Mouse (Mus musculus): ENCODE measurements around the gene Iqsec3.
A peak's percentile ranks its signal among the peaks of the same experiment; 100 is the strongest.

Gene Iqsec3

DNA sequence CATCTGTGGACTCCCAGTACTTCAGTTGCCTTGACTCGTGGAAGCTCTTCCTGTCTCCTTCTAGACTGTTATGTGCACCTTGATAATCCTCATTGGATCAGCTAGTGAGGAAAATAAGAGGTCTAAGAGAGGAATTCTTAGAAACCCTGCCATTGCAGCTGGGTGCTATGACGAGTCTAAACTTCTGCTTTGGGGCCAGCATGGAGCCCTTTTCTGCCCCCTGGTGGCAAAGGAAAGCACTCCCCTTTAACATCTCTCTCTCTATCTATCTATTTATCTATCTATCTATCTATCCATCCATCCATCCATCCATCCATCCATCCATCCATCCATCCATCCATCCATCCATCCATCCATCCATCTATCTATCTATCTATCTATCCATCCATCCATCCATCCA lies 106.9 kb downstream of the Iqsec3 start:
- DNase-seq (ENCODE audit: low read depth, low spot score) = peak; percentile 9

DNA sequence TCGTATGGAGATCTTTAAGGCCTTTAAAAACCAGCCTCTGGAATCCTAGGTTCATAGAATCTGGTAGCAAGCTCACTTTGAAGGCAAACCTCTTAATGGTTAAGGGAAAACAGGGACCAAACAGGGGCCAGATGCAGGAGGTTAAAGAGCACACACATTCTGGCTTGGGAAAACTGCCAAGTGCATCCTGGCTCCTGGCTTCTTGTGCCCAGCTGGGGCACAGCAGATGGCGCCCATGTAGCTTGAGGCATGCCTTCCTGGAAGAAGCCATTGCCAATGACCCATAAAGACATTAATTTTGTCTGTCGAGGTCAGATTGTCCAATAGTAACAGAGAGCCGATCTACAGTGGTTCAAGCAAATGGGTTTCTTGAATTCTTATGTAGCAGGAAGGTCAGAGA lies 109.5 kb downstream of the Iqsec3 start:
- DNase-seq (ENCODE audit: low read depth, low spot score) = no peak

DNA sequence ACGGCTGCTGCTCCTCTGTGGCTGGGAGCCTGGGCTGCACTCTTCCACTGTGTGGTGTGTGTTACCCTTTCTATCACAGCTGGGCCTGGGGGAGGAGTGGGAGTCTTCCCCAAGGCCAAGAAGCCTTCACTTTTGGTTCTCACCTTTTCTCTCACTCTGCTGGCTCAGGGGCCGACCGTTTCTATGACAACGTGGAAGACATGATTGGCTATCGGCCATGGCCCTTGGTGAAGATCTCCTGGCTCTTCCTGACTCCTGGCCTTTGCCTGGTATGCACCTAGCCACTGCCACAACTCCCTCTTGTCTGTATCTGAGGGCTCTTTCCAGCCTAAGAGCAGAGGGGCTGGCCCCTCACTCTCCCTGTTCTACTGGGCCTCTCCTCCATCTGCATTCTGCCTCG lies 110.4 kb downstream of the Iqsec3 start:
- no peak for DNase-seq (ENCODE audit: low read depth, low spot score)

DNA sequence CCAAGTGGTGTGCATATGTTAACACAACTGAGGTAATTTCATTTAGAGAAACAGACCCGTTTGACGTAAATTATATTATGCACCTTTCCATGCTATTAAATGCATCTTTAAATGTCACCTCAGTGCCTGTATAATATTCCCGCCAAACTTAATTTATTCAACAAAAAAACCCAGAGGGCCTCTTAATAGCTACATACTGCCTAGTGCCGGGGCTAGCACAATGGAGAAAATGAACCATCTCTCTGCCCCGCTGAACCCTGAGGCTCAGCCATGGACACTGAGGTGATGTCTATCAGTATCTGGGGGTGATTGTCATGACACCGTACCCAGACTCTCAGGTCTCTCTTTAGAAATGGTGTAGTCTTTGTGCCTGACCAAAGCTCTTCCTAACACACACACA lies 116.2 kb downstream of the Iqsec3 start:
- DNase-seq (ENCODE audit: low read depth, low spot score) = no peak

DNA sequence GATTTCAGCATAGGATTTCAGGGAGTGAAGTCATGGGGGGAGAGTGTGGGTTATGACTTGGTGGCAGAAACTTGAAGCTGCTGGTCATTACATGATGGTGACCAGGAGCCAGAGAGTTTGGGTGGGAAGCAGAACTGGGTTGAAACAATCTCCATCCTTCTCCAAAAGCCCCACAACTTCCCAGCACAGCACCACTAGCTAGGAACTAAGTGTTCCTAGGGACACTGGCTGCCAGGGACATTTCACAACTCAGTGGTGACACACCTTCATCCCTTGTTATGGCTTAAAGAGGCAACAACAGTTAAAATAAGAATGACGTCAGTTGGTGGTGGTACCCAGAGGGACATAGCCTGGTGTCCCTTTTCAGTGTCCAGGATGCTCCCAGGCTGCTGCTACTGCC lies 117.4 kb downstream of the Iqsec3 start:
- no peak for DNase-seq (ENCODE audit: low read depth, low spot score)

DNA sequence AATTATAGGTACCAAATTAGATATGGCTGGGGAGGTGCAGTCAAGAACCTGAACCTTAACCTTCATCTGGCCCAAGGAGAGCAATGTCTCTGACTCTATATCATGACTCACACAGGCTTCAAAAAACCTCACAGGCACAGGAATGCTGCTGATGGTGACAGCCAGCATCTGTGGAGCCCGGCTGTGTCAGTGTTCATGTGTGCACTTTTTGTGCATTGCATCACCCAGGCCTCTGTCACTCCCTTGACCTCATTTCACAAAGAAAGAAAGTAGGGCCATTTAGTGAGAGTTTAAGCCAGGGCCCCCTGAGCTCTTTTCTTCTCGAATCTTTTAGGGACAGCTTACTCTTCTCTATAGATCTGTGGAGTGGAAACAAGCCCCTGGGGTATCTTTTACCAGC lies 121.2 kb downstream of the Iqsec3 start:
- DNase-seq (ENCODE audit: low read depth, low spot score) = no peak

DNA sequence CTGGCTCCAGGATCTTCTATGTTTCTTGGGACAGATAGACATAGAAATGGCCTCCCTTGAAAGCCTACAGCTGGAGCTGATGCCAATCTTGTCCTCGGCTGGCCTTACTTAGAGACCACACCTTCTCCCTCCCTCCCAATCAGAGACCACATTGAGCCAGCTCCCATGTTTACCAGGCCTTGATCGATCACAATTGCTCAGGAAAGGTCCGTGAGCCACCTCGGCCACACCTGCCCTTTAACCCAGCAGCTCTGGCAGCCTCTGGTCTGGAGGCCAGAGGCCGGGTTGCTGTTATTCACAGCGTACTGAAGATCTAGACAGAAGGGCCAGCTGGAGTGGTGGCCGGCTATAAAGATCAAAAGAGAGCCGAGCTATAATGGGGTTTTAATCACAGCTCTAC lies 127.0 kb downstream of the Iqsec3 start:
- DNase-seq (ENCODE audit: low read depth, low spot score) = no peak

DNA sequence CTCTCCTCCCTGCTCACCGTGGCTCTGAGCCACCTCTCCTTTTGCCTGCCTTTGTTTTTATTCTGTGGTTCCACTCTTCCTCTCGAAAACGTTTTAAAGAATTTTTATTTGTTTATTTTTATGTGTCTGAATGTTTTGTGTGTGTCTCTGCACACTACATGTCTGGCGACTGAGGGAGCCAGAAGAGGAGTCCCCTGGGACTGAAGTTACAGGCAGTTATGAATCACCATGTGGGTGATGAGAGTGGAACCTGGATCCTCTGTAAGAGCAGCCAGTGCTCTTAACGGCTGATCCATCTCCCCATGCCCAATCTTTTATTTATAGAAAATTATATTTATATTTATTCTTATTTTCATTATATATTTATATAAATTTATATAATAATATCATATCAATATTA lies 129.1 kb downstream of the Iqsec3 start:
- DNase-seq (ENCODE audit: low read depth, low spot score) = no peak

DNA sequence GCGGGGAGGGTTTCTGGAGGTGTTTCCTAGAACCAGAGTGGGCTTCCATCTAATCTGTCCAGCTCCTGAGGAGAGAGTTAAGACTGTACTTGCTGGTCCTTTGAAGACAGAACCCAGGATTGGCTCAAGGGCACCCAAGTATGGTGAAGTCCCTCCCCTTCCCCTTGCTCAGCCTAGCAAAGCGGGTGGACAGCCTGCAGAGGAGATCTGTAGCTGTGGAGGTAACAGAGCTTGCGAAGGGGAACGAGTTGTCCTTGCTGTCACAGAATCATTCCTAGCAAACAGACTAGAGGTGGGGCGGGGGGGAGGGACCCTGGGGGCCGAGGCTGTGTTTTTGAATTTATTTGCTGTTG lies 129.7 kb downstream of the Iqsec3 start:
- no peak for DNase-seq (ENCODE audit: low read depth, low spot score)

DNA sequence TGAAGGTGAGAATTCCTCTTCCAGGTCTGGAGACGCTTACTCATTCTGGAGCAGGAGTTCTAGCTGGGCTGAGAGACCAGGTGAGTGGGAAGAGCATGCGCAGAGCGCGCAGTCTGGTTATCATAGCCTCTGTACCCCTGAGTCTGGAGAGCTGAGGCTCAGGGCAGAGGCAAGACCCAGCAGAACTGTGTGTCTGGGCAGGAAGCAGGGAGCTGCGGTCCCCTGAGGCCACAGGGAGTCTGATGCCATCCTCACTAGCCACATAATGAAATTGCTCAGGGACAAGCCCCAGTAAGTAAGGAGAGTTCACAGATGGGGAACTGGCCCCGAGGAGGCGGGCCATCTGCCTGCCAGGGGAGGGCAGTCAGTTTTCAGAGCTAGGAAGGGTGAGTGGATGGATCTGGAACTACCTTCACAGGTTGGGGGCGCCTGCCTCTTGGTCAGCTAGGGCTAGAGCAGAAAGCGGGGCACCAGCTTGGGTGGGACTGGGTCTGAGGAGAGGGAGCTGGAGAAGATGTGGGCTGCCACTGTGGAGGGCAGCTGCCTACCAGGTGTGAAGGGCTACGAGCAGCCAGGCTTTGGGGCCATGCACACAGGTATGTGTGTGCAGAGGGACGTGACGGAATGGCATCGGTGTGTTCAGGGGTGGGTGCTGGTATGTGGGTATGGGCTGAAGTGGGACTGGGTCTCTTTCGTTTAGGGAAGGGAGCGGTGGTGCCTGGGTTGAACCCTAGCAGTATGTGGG lies 130.3 kb downstream of the Iqsec3 start, which contains the start of gene Slc6a12:
Slc6a12 (plus strand) TSS at position 51 of the 745 bp plus-strand sequence.
- DNase-seq (ENCODE audit: low read depth, low spot score) = no peak

DNA sequence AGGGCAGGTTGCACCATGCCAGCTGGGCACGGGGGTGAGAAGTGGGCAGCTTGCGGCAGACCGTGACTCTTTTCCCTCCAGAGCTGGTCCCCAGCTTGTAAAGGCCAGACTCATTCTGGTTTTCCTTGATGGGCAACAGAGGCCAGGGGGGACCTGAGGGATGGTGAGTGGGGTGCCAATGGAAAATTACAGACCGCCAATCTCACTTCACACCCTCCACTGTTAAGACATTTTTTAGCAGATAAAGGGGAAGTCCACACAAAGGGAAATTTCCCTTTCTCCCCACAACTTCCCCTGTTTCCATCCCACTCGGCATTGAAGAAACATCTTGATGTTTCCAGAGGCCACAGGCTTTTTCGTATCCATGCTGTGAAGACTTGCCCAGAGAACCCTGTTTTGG lies 131.8 kb downstream of the Iqsec3 start:
- no peak for DNase-seq (ENCODE audit: low read depth, low spot score)

DNA sequence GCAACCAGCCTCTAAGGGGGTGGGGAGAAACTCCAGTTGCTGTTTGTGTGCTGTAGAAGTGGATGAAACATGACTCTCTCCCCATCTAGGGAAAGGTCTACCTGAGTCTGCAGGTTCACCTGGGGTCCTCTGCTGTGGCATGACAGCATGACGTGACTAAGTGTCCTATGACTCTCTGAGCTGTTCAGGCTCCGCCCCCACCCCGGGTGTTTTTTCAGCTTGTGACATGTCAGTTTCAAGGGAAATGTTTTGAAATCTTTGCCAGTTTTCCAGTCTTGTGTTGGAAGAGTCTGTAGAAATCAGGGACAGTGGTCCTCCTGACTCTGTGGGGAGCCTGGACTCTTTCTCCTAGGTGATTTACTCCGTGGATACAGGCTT lies 135.0 kb downstream of the Iqsec3 start:
- no peak for DNase-seq (ENCODE audit: low read depth, low spot score)

DNA sequence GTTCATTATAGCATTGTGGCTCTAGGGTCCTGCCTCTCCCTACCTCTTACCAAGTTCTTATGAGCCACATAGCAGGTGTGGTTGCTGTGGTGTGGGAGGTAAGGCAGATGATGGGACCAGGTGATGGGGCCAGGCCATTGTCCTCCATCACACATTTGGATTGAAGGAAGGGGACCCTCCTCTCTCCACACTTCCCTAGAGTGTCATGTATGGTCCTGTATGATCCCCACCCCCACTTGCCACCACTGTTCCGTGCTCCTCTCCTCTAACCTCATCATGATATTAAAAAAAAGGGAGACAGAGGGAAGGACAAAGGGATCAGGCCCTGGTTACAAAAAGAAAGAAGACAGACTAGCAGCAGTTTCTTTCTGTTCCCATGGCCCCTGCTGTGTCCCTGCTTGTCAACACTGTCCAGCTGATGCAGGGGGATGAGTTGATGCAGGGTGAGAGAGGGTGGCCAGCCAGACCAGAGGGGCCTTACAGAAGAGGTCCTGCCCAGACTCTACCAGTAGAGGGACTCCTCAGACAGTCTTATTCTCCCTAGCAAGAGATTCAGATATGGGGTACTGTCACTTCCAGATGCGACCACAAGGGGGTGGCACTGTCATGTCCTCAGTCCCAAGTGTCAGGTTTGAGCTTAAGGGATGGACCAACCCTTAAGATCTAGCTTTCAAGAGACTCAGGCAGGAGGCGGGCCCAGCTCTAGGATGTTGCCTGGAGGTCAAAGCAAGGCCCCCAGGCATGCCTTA lies 135.5 kb downstream of the Iqsec3 start:
- DNase-seq (ENCODE audit: low read depth, low spot score) = peak; percentile 84

DNA sequence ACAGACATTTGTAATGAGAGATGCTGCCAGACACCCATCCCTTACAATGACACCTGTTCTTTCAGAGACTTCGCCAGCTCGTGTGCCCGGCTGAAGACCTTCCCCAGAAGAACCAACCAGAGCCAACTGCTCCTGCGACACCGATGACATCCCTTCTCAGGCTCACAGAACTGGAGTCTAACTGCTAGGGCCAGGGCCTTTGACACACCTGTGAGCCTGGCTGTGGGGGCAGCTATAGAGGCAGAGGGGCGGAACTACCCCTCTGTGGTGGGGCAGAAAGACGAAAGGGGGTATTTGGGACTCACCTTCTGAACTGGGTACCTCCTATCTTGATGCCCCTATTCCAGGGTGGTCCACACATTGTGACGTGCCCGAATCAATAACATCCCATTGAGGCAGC lies 136.2 kb downstream of the Iqsec3 start:
- DNase-seq (ENCODE audit: low read depth, low spot score) = no peak

DNA sequence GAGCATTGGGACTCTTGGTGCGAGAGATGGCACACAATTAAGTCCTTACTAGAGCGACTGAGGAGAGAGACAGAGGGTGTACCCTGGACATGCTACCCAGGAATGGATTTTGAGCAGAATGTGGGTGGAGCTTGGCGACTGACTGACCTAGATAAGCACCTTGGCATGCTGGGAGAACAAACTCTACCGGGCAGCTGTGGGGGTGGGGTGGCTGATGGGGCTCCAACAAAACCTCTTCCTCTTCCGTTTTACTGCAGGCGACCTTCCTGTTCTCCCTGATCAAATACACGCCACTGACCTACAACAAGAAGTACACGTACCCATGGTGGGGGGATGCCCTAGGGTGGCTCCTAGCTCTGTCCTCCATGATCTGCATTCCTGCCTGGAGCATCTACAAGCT lies 136.9 kb downstream of the Iqsec3 start:
- no peak for DNase-seq (ENCODE audit: low read depth, low spot score)

DNA sequence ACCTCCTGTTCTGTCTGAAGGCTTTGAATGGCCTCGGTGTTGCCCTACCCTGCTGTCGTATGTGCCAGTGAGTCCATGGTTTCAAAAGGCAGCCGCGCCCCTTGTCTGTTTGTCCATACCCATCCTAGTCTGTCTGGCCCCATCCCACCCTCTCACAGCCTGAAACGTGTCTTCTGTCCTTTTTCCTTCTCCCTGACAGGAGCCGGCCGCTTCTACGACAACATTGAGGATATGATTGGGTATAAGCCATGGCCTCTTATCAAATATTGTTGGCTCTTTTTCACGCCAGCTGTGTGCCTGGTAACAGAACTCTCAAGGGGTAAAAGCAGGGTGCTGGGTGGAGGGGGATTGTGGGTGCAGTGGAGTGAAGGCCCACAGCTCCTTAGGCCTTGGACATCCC lies 137.6 kb downstream of the Iqsec3 start:
- no peak for DNase-seq (ENCODE audit: low read depth, low spot score)

DNA sequence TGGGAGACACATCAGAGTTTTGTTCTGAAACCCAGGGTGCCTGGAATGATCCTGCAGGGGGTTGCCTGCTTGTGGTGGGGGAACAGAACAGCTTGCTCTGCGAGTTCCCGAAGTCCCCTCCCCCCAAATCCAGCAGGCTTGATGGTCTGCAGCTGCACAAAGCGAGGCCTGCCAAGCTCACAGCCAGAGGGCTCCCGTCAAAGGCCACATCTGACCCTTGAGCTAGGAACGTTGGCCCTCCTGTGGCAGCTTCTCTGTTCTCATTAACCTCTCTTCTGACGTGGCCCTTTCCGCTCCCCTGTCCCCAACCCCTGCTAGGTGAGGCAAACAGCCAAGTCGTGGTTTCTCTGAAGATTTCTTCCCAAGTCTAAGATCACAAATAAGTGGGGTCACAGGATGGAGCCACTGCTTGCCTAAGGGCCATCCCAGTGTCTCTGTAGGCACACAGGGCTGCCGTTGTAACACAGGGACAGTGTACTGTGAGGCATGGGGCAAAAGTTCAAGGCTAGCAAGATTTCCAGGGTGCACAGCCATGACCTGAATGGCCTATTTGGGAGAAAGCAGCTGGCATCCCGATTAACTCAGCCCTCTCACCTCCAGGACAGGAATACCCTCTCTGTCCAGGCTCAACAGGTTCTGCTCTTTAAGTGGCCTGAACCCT lies 143.5 kb downstream of the Iqsec3 start:
- DNase-seq (ENCODE audit: low read depth, low spot score) = no peak

DNA sequence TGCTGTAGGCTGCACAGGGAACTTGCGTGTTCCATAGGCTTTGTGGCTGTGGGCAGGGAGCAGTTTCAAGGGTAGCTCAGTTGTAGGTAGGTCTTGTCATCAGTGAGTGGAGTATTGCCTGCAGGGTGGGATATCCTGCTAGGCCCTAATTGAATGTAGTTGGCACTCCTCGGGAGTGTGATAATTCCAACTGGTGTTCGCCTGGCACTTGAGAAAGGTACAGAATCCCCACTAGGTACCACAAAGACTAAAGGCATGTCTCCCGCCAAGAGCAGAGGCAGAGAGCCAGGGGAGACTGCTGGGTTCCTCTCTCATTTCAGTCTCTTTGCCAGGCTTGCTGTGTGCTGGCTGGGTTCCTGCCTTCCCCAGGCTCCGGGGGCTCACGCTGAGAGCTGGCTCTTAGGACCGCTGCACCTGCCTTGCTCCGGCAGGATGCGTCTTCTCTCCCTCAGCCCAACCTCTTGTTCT lies 145.0 kb downstream of the Iqsec3 start:
- DNase-seq (ENCODE audit: low read depth, low spot score) = no peak

DNA sequence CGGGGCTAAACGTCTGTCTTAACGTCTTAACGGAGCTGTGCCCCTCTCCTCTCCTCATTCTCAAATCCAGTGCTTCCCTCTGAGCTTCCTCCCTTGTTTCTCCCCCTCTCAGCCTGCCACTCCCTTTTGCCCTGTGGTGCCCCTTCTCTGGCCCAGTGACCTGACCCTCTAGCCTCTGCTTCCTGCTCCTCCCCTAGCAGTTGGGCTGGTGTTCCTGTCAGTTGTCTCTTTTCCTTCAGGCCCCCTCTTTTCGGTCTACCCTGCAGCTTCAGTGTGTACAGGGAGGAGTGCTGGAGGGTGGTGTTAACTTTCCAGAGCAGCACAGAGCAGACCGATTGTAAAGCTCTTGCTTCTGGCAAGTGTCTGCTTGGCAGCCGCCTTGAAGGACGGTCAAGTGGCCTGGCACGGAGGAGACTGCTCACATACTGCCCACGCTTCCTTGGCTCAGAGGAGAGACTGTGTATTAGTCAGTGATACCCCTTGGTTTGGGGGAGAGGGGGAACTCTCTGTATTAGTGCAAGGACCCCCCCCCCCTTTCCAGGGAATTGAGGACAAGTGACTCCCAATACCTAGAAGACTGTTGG lies 146.9 kb downstream of the Iqsec3 start:
- no peak for DNase-seq (ENCODE audit: low read depth, low spot score)

DNA sequence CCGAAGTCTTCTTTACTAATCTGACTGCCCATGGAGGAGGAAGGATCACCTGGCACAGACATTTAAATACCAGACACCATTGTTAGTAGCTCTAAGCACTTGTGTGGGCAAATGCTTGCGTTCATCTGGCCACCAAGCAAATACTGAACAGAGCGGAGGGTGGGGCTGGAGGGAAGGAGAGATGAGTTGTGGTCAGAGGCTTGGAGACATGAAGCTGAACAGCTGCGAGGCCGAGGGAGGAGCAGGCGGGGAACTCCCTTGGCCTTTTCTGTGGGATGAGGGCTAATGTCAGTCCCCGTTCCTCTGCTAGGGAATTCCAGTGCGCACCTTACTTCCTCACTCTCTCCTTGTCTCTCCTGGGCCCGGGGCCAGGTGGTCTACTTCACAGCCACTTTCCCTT lies 147.7 kb downstream of the Iqsec3 start:
- DNase-seq (ENCODE audit: low read depth, low spot score) = no peak

DNA sequence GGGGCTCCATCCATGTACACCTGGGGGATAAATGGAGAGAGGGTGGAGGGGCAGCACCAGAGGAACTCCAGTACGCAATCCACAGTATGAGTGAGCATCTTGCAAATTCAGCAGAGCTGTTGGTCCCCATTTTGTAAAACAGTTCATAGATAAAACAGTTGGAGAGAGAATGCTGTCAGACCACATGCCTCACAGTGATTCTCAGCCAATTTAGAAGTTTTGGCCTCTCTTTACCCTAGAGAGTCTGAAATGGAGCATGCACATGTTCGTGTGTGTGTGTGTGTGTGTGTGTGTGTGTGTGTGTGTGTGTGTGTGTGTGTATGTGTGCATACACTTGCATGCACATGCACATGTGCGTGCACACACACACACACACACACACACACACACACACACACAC lies 148.2 kb downstream of the Iqsec3 start:
- DNase-seq (ENCODE audit: low read depth, low spot score) = no peak
